ENCODE assay signal across 9 mouse cellular contexts in genomic region chr10:83508962-83509660, GRCm38 (mm10). TPM values are rescaled to one million over a fixed set of nuclear protein-coding genes. Genes with fewer than 3 reads are reported as not detected.
A peak's percentile ranks its signal among the peaks of the same experiment; 100 is the strongest.
DNase-seq lines count a peak whose midpoint lies in the region; ATAC-seq and TF ChIP-seq lines count a peak whose summit lies in the region.
"Had no signal": no experiment of that assay in that cellular context is flagged by ENCODE, and none has a peak within 500 bp of the region (broad histone marks: within the 10 kb centered on the region; RNA-seq: fewer than 3 reads in every experiment).

No protein-coding gene starts in this region.

- H3K4me1 ChIP-seq in lung, embryonic 14.5 days (ENCODE audit: insufficient read depth), result no peaks in the 10 kb centered on the region

- ATAC-seq in lung, embryonic 14.5 days (ENCODE audit: insufficient read depth), result no peak

- 61% methylated on average over 8 of the region's 8 CpGs for WGBS in lung, embryonic 14.5 days

- no peak overlapping the region for H3K4me3 ChIP-seq in lung, embryonic 14.5 days (ENCODE audit: low read depth, low read length)
- H3K4me3 ChIP-seq: erythroblast, embryonic 14.5 days had no signal

- H3K9me3 ChIP-seq in lung, embryonic 14.5 days (ENCODE audit: low read depth, low read length), result no peaks in the 10 kb centered on the region

- no peaks in the 10 kb centered on the region for H3K27me3 ChIP-seq in lung, embryonic 14.5 days (ENCODE audit: insufficient read depth, low read length)

- no peaks in the 10 kb centered on the region for H3K36me3 ChIP-seq in lung, embryonic 14.5 days (ENCODE audit: insufficient read depth)

- H3K9ac ChIP-seq in lung, embryonic 14.5 days, result no peak overlapping the region

- no peak overlapping the region for H3K27ac ChIP-seq in lung, embryonic 14.5 days (ENCODE audit: low read depth)

- DNase-seq in layer of hippocampus, adult 11-12 months (ENCODE audit: low spot score), result peak; percentile 12
- DNase-seq in layer of hippocampus, adult 9-10 months (ENCODE audit: low spot score), result no peak
- DNase-seq in NIH3T3 (ENCODE audit: low read depth), result peak; percentile 38
- DNase-seq in cerebellum, postnatal 36 days, result peak; percentile 10 to 14
- peak; percentile 34 for DNase-seq in lung, embryonic 14.5 days
- DNase-seq in thymus, postnatal 14 days, result peak; percentile 49
- no peak for DNase-seq in urinary bladder, postnatal 25 days (ENCODE audit: low spot score)
- DNase-seq in layer of hippocampus, postnatal 36 days, result no peak

- H3K4me2 ChIP-seq in lung, embryonic 14.5 days, result no peak overlapping the region

- peak; percentile 36 for TF ChIP-seq CTCF in lung, embryonic 14.5 days (IDR thresholded peaks at IDR 0.05; ENCODE audit: low read depth)

RNA-seq across cellular contexts. Expression of gene Aldh1l2, which starts 24.8 kb away (rescaled TPM):
- 1.9 and 2.5 TPM in 2 replicates for polyA plus RNA-seq in lung, embryonic 14.5 days (2014; fragmentation: Nextera tagmentation; extraction: Ambion mirVana)
- total RNA-seq in layer of hippocampus, postnatal 36 days (2021), result 1 to 10 TPM; 3.2 TPM
- polyA plus RNA-seq: erythroblast, embryonic 14.5 days had no signal

RNA-seq across cellular contexts. Expression of gene Washc4, which starts 34.4 kb away (rescaled TPM):
- 36.9 and 40.8 TPM in 2 replicates for polyA plus RNA-seq in lung, embryonic 14.5 days (2014; fragmentation: Nextera tagmentation; extraction: Ambion mirVana)
- total RNA-seq in layer of hippocampus, postnatal 36 days (2021), result 10 to 100 TPM; 31.2 to 33.1 TPM
- polyA plus RNA-seq: erythroblast, embryonic 14.5 days had no signal

Comparison
In these comparisons a context has a peak if more than half of its experiments do, and no peak if none do; other contexts are left out.
1. DNase-seq: peak in layer of hippocampus, adult 11-12 months (single experiment), NIH3T3 (single experiment), cerebellum, postnatal 36 days (2 of 2), lung, embryonic 14.5 days (single experiment) and thymus, postnatal 14 days (single experiment); none in layer of hippocampus, adult 9-10 months (single experiment), urinary bladder, postnatal 25 days (single experiment) and layer of hippocampus, postnatal 36 days (0 of 2).